Mouse (Mus musculus) large intestine, adult 2 months (tissue): Measurements from ENCODE around the gene Nav1. TPM values are rescaled to one million over a fixed set of nuclear protein-coding genes. Genes with fewer than 3 reads are reported as not detected.

Experiments used
- DNase-seq: peaks from one replicate; pipeline ENCODE4 v3.0.0-alpha.2; 2012; ENCODE audit warnings: low read depth, low spot score
- WGBS: fragments of 180-500 bp; shearing (Covaris S2); methylation state at CpG from one replicate; pipeline ENCODE4 v1.1.7; 2018; 5-methylcytosine and 5-hydroxymethylcytosine counted together
- polyA plus RNA-seq: library from polyadenylated mRNA; depleted of rRNA; stranded (reverse); fragments of >200 nt; gene quantifications from 2 replicates; pipeline ENCODE4 v1.2.3, GENCODE M21; 2012

Nav1 gene
- polyA plus RNA-seq, 1 experiment, result 5.3 TPM

DNA sequence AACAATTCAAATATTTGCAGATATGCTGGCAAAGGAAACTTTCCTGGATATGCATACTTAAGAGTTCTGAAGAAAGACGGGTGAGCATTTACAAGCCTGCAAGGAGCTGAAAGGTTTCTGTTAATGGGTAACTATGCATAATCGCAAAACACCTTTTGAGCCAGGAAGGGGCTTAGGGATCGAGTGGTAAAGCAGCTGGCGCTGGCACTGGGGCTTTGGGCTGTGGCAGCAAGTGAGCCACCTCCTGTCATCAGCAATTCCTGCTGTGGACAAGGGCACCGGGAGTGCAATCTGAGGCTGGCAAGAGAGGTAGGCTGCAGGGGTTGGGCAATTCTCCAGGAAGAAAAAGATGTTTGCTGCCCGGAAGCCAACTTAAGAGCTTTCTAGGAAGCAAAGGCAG, 49.1 kb downstream of the Nav1 start:
- peak; percentile 21 for DNase-seq
- WGBS, result 26% methylated on average over 6 of the region's 6 CpGs

GRCm38 (mm10) chr1:135555885-135556284, 51.2 kb downstream of the Nav1 start:
- no peak for DNase-seq
- 91% methylated on average over 8 of the region's 8 CpGs for WGBS

- no peak for DNase-seq
- WGBS, result 48% methylated on average over 17 of the region's 17 CpGs
Observed at GRCm38 (mm10) chr1:135554632-135555260, 52.3 kb downstream of the Nav1 start.

- DNase-seq, result no peak
- WGBS, result 70% methylated on average over 4 of the region's 4 CpGs
Observed at GRCm38 (mm10) chr1:135553615-135554014, 53.5 kb downstream of the Nav1 start.

- WGBS, result 70% methylated on average over 4 of the region's 4 CpGs
- no peak for DNase-seq
Observed at GRCm38 (mm10) chr1:135553154-135553553, 53.9 kb downstream of the Nav1 start.

DNA sequence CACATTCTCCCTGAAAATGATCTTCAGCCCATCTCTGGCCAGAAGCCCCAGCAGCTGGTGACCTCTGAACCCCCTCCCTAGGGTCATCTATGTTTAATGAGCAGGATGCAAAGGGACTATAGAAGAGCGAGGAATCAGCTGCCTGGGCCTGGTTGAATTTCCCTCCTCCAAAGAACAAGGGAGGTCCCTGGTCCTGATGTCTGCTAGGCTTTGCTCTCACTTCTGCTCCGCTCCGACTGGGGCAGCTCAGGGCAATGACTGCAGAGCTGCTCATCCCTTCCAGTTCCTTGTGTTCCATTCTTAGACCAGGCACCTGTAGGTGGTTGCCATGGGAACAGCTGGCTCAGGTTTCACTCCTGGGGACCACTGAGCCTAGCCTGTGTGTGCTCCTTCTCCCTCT, 56.2 kb downstream of the Nav1 start:
- WGBS, result 87% methylated on average over 3 of the region's 3 CpGs
- no peak for DNase-seq

DNA sequence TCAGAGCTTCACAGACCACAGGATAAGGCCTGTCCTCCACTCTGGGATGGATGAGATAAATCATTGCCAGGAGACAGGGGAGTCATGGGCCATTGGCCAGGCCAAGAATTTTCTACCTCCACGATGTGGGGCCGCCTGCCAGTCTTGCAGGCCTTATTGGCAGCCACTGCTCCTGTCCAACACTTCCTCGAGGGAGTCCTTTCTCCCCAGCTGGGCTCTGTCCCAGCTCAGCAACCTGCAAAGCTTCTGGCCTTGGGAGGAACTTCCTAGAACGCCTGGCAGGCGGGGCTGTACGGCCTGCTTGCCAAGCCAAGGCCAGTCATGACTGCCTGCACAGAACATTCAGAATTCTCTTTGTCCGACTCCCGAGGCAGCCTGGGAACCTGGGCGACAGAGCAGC, 58.3 kb downstream of the Nav1 start:
- no peak for DNase-seq
- WGBS, result 21% methylated on average over 9 of the region's 9 CpGs

GRCm38 (mm10) chr1:135546099-135546498, 61.0 kb downstream of the Nav1 start:
- WGBS, result 50% methylated on average over 5 of the region's 5 CpGs
- DNase-seq, result no peak

DNA sequence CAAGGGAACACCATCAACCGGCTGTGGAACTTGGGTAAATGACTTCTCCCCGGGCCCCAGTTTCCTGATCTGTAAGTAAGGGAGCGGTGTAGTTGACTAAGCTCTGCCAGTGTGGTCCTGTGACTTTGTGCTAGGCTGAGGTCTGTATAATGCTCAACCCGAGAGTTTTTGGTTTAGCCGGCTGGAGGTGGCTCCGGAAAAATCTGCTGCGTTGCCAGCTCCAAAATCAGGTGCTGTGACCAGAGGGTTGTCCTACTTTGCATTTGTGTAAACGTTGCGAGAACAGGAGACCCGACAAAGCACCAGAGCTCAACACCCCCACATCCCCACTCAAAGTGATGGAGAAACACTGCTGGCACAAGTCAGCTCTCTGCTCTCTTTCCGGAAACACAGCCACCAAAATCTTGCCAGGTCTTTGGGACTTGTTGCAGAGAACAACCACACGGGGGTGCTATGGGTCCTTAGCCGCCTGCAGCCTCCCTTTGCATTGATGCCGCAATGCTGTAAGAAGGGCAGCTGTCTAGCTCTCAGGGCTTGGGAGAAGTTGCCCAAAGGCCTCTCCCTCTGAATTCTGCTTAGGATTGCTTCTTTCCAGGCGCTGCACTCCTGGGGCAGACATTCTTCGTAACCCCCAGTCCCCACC, 62.5 kb downstream of the Nav1 start:
- peak; percentile 50 for DNase-seq
- 38% methylated on average over 16 of the region's 16 CpGs for WGBS

DNA sequence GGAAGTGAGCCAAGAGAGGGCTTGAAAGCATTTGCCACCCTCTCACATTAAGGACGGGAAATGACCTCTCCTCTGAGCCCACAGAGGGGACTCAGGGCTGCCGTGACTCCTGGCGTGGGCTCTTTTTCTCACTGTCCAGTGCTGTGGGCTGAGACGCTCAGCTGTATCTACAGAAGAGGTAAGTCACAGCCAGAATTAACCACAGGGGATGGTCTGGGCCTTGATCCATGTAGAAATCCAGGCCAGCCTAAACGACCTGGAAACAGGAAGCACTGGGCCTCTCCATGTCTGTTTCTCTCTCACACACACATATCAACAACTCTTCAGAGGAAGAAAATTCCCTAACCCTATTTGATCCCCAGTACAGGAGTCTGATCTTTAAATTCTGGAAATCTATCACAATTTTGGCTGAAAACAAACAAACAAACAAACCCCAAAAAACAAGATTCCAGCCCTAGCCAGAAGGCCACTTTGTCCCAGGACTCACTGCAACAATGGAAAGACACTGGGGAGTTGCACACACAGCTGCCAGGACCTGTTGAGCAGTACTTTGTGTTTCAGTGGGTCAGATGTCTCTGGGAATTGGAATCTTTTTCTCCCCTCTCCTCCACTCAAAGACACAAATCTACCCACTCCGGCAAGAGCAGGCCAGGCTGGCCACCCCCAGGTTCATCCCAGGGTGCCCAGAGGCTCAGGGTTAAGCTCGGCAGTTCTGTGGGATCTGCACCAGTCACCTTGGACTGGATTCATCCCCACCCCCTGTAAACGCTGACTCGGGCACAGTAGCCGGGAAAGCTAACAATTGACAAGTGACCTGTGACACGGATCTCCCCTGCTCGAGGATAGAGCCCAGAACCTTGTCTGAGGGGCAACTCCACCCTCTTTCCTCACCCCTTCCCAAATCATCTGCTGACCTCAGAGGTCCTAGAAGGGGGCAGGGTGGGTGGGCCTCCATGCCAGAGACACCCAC, 64.0 kb downstream of the Nav1 start:
- 60% methylated on average over 12 of the region's 12 CpGs for WGBS
- no peak for DNase-seq

GRCm38 (mm10) chr1:135542080-135542479, 65.0 kb downstream of the Nav1 start:
- DNase-seq, result no peak
- 86% methylated on average over 9 of the region's 9 CpGs for WGBS

DNA sequence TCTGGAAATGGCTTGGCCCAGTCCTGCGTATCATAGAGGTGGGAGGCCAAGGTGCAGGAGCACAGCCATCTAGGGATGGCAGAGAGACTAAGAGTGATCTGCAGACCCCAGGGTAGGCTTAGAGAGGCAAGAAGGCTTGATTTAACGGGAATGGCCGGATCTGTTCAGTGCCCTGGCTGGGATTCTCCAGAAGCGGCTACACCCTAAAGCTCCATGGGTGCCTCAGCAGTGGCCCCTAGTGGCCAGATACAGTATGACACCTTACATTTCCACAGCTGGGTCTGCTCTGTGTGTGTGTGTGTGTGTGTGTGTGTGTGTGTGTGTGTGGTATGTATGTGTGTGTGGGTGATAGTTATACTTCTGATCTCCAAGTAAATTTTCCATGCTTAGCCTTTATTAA, 66.8 kb downstream of the Nav1 start:
- 23% methylated on average over 4 of the region's 4 CpGs for WGBS
- peak; percentile 53 for DNase-seq

GRCm38 (mm10) chr1:135538441-135539265, 68.4 kb downstream of the Nav1 start:
- no peak for DNase-seq
- 72% methylated on average over 12 of the region's 12 CpGs for WGBS

GRCm38 (mm10) chr1:135536822-135537221, 70.3 kb downstream of the Nav1 start:
- DNase-seq, result no peak
- 85% methylated on average over 7 of the region's 7 CpGs for WGBS

DNA sequence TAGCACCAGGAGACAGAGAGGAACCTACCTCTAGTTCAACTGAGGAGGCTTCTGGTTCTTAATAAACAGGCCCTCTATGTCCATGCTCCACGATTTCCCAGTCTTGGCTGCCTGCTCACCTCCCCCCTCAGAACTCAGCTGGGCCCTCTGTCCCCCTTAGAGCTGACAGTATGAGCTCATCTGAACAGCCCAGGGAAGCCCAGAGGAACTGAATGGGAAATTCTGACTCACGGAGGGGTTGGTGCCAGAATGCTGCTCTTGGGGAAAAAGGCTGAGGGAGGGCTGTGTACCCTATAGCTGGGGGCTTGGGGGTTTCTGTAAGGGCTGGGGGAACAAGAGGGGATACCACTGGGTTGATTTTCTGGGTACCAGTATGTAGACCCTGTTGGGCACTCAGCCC, 70.8 kb downstream of the Nav1 start:
- no peak for DNase-seq
- WGBS, result 62% methylated on average over 2 of the region's 2 CpGs

DNA sequence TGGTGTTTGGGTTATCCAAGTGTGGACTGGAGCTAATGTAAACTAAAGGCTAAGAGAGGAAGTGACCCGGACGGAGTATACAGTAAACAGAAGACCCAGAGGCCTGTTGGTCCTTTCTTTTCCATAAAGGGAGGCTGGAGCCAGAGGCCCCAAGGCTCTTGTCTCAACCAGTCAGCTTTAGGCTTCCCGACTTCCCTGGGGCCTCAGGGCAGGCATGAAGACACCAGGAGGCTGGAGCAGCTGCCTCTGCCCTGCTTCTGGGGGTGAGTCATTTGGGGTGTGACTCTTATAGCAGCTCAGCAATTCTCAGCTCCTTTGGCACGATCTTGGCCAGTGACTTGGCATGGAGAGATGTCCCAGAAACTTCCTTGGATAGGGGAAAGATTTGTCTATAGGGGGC, 71.8 kb downstream of the Nav1 start:
- 13% methylated on average over 4 of the region's 4 CpGs for WGBS

DNA sequence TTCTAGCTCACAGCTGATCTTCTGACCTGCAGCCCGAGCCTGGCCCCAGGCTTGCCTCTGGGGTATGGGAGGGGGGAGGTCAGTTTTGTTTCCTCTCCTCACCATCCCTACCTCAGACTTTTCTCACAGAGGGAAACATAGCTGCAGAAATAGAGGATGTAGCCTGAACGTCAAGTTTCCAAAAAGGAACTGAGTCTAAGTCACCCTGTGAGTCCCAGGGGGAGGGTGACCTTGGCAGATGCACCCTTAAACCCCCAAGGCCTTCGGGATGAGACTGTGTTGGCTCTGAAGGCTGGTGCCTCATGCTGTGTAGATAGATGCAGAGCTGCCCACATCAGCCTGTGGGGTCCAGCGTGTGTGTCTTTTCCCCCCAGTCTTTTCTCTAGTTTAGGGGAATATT, 72.3 kb downstream of the Nav1 start:
- WGBS, result 52% methylated on average over 4 of the region's 4 CpGs

More for the DNA sequence above, 71.8 kb downstream of the Nav1 start:
- DNase-seq, result peak; percentile 25

GRCm38 (mm10) chr1:135534070-135534469, 73.0 kb downstream of the Nav1 start:
- 86% methylated on average over 4 of the region's 4 CpGs for WGBS
- no peak for DNase-seq

More for the DNA sequence above, 72.3 kb downstream of the Nav1 start:
- no peak for DNase-seq

- WGBS, result 94% methylated on average over 23 of the region's 23 CpGs
- DNase-seq, result no peak
Observed at GRCm38 (mm10) chr1:135532383-135532782, 74.7 kb downstream of the Nav1 start.

DNA sequence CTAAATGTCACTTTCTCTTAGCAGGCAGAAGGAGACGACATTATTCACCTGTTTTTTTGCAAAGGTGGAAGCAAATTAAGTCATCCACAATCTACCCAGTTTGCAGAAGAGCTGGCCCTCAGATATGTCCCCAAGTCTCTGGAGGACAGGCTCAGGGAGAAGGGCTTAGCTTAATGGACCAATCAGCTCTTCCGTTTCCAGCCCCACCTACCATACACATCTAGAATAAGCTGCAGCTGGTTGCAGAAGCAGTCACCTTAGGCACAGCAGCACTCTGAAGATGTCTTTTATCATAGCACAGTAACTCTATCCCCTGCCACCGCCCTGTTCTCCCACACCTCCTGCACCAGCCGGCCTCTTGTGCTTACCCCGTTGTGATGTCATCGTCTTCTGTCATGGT, 75.1 kb downstream of the Nav1 start:
- WGBS, result 76% methylated on average over 6 of the region's 6 CpGs
- no peak for DNase-seq
